ENCODE assay signal across 24 mouse cellular contexts in genomic region chr6:55347711-55348571, GRCm38 (mm10). TPM values are rescaled to one million over a fixed set of nuclear protein-coding genes. Genes with fewer than 3 reads are reported as not detected.
DNase-seq lines count a peak whose midpoint lies in the region; ATAC-seq and TF ChIP-seq lines count a peak whose summit lies in the region.
"Had no signal": no experiment of that assay in that cellular context is flagged by ENCODE, and none has a peak within 500 bp of the region (broad histone marks: within the 10 kb centered on the region; RNA-seq: fewer than 3 reads in every experiment).

No protein-coding gene starts in this region.

- 87% methylated on average over 5 of the region's 5 CpGs for WGBS in kidney, embryonic 16.5 days
- 64% methylated on average over 5 of the region's 5 CpGs for WGBS in liver, embryonic 11.5 days
- 77% methylated on average over 5 of the region's 5 CpGs for WGBS in stomach, embryonic 15.5 days
- 89% methylated on average over 5 of the region's 5 CpGs for WGBS in cerebellum, adult 2 months

- TF ChIP-seq POLR2A in cerebellum, adult 2 months (IDR thresholded peaks at IDR 0.05; ENCODE audit: borderline replicate concordance, insufficient read depth, low read length) = no peak

- TF ChIP-seq CTCF in cerebellum, adult 2 months (IDR thresholded peaks at IDR 0.05; ENCODE audit: borderline replicate concordance, insufficient read depth, low read depth, low read length) = no peak

- ATAC-seq in kidney, embryonic 16.5 days (ENCODE audit: low FRiP score, low TSS enrichment) = no peak
- ATAC-seq in erythroblast, adult 5-6 weeks (replicated peaks; ENCODE audit: low FRiP score, poor library complexity, severe bottlenecking) = peak; percentile 36; the same call in 1 of the 2 replicates
- peak; percentile 52 for ATAC-seq in liver, embryonic 11.5 days (replicated peaks; ENCODE audit: low FRiP score)
- ATAC-seq in stomach, embryonic 15.5 days (ENCODE audit: insufficient read depth, low FRiP score, low read depth) = 0 out of 2 replicates have a peak, but pooled peaks have one; percentile 33
- ATAC-seq: midbrain, embryonic 15.5 days had no signal

- H3K4me2 ChIP-seq in kidney, embryonic 16.5 days (replicated peaks; ENCODE audit: low read depth, low read length) = no peak overlapping the region
- H3K4me2 ChIP-seq in liver, embryonic 11.5 days = no peak overlapping the region
- no peak overlapping the region for H3K4me2 ChIP-seq in stomach, embryonic 15.5 days
- H3K4me2 ChIP-seq: embryonic facial prominence, embryonic 15.5 days; forebrain, embryonic 12.5 days; hindbrain, embryonic 14.5 days; limb, embryonic 12.5 days; lung, embryonic 15.5 days; midbrain, embryonic 15.5 days had no signal

- H3K36me3 ChIP-seq in kidney, embryonic 16.5 days (ENCODE audit: insufficient read depth, low read length) = no peaks in the 10 kb centered on the region
- H3K36me3 ChIP-seq in liver, embryonic 11.5 days (ENCODE audit: control insufficient read depth, insufficient read depth, low read length) = no peaks in the 10 kb centered on the region
- no peaks in the 10 kb centered on the region for H3K36me3 ChIP-seq in stomach, embryonic 15.5 days
- H3K36me3 ChIP-seq: forebrain, embryonic 12.5 days; limb, embryonic 12.5 days; lung, embryonic 15.5 days; midbrain, embryonic 15.5 days had no signal

- no peaks in the 10 kb centered on the region for H3K27me3 ChIP-seq in kidney, embryonic 16.5 days (ENCODE audit: insufficient read depth, low read length)
- no peaks in the 10 kb centered on the region for H3K27me3 ChIP-seq in liver, embryonic 11.5 days (replicated peaks; ENCODE audit: control insufficient read depth, insufficient read depth, low read length)
- H3K27me3 ChIP-seq in stomach, embryonic 15.5 days (replicated peaks) = no peaks in the 10 kb centered on the region
- H3K27me3 ChIP-seq in cerebellum, adult 2 months (ENCODE audit: control insufficient read depth, insufficient read depth, low read length) = no peaks in the 10 kb centered on the region
- H3K27me3 ChIP-seq: embryonic facial prominence, embryonic 15.5 days; forebrain, embryonic 12.5 days; limb, embryonic 12.5 days; lung, embryonic 15.5 days; midbrain, embryonic 15.5 days had no signal

- no peaks in the 10 kb centered on the region for H3K9me3 ChIP-seq in kidney, embryonic 16.5 days (ENCODE audit: low read length)
- H3K9me3 ChIP-seq in liver, embryonic 11.5 days (ENCODE audit: control insufficient read depth, low read length) = no peaks in the 10 kb centered on the region
- H3K9me3 ChIP-seq in stomach, embryonic 15.5 days = no peaks in the 10 kb centered on the region
- H3K9me3 ChIP-seq: embryonic facial prominence, embryonic 15.5 days; lung, embryonic 15.5 days; midbrain, embryonic 15.5 days had no signal

- H3K27ac ChIP-seq in kidney, embryonic 16.5 days (ENCODE audit: low read length) = no peak overlapping the region
- no peak overlapping the region for H3K27ac ChIP-seq in liver, embryonic 11.5 days (ENCODE audit: low read depth, low read length)
- H3K27ac ChIP-seq in stomach, embryonic 15.5 days = no peak overlapping the region
- H3K27ac ChIP-seq in cerebellum, adult 2 months (ENCODE audit: insufficient read depth, low read length) = no peak overlapping the region
- H3K27ac ChIP-seq: embryonic facial prominence, embryonic 15.5 days; forebrain, embryonic 12.5 days; hindbrain, embryonic 14.5 days; kidney, postnatal 0 days; limb, embryonic 12.5 days; lung, embryonic 15.5 days; midbrain, embryonic 15.5 days had no signal

- H3K9ac ChIP-seq in kidney, embryonic 16.5 days (replicated peaks; ENCODE audit: low read length) = no peak overlapping the region
- no peak overlapping the region for H3K9ac ChIP-seq in liver, embryonic 11.5 days (ENCODE audit: low read depth, low read length)
- H3K9ac ChIP-seq in stomach, embryonic 15.5 days = no peak overlapping the region
- H3K9ac ChIP-seq: embryonic facial prominence, embryonic 15.5 days; forebrain, embryonic 12.5 days; hindbrain, embryonic 14.5 days; limb, embryonic 12.5 days; lung, embryonic 15.5 days; midbrain, embryonic 15.5 days had no signal

- no peak overlapping the region for H3K4me3 ChIP-seq in kidney, embryonic 16.5 days (ENCODE audit: low read length)
- no peak overlapping the region for H3K4me3 ChIP-seq in liver, embryonic 11.5 days (ENCODE audit: low read depth, low read length)
- H3K4me3 ChIP-seq in stomach, embryonic 15.5 days (replicated peaks) = no peak overlapping the region
- H3K4me3 ChIP-seq in cerebellum, adult 2 months (replicated peaks; ENCODE audit: insufficient read depth, low read depth, low read length) = no peak overlapping the region
- H3K4me3 ChIP-seq: embryonic facial prominence, embryonic 15.5 days; forebrain, embryonic 12.5 days; limb, embryonic 12.5 days; lung, embryonic 15.5 days; midbrain, embryonic 15.5 days; myocyte had no signal

- DNase-seq in kidney, adult 9 months = peak; percentile 14
- peak; percentile 25 for DNase-seq in liver, embryonic 11.5 days (ENCODE audit: low spot score)
- DNase-seq in cerebellum, adult 2 months = no peak
- no peak for DNase-seq in cerebellum, adult 9-11 months
- DNase-seq: adrenal gland, postnatal 10 days; cerebellum, postnatal 25 days; heart, postnatal 10 days had no signal

- H3K4me1 ChIP-seq in kidney, embryonic 16.5 days (ENCODE audit: insufficient read depth, low read length) = no peaks in the 10 kb centered on the region
- peaks cover 8% of the 10 kb centered on the region for H3K4me1 ChIP-seq in liver, embryonic 11.5 days (replicated peaks; ENCODE audit: control insufficient read depth, insufficient read depth, low read length)
- no peaks in the 10 kb centered on the region; the same call in 1 of the 2 replicates for H3K4me1 ChIP-seq in stomach, embryonic 15.5 days
- no peaks in the 10 kb centered on the region for H3K4me1 ChIP-seq in cerebellum, adult 2 months (ENCODE audit: control insufficient read depth, insufficient read depth, low read length)
- H3K4me1 ChIP-seq: forebrain, embryonic 12.5 days; limb, embryonic 12.5 days; midbrain, embryonic 15.5 days had no signal

RNA-seq across cellular contexts. Expression of gene Aqp1, which starts 11.7 kb away (rescaled TPM):
- 50.8 and 69.9 TPM in 2 replicates for polyA plus RNA-seq in kidney, embryonic 16.5 days (2015; fragmentation: Nextera tagmentation; extraction: Ambion mirVana)
- total RNA-seq in erythroblast, adult 5-6 weeks (2015; ENCODE audit: low replicate concordance) = 183 and 231 TPM in 2 replicates
- total RNA-seq in erythroblast, adult 5-6 weeks (2017; ENCODE audit: low replicate concordance) = 447 and 529 TPM in 2 replicates
- polyA plus RNA-seq in liver, embryonic 11.5 days (2014; fragmentation: Nextera tagmentation; extraction: Ambion mirVana) = 6.1 and 8.0 TPM in 2 replicates
- 18.7 and 22.8 TPM in 2 replicates for polyA plus RNA-seq in stomach, embryonic 15.5 days (2015; fragmentation: Nextera tagmentation; extraction: Ambion mirVana)
- polyA plus RNA-seq in cerebellum, adult 2 months (2012; rRNA removed) = 2.0 and 4.4 TPM in 2 replicates

RNA-seq across cellular contexts. Expression of gene Ghrhr, which starts 28.2 kb away (rescaled TPM):
- polyA plus RNA-seq in kidney, embryonic 16.5 days (2015; fragmentation: Nextera tagmentation; extraction: Ambion mirVana) = 0.17 and 0.18 TPM in 2 replicates
- 0.63 TPM in 1 of 2 replicates, not detected in the other for total RNA-seq in erythroblast, adult 5-6 weeks (2015; ENCODE audit: low replicate concordance)
- 0.28 TPM in 1 of 2 replicates, not detected in the other for total RNA-seq in erythroblast, adult 5-6 weeks (2017; ENCODE audit: low replicate concordance)
- not detected in 2 replicates for polyA plus RNA-seq in liver, embryonic 11.5 days (2014; fragmentation: Nextera tagmentation; extraction: Ambion mirVana)
- 0.15 TPM in 1 of 2 replicates, not detected in the other for polyA plus RNA-seq in stomach, embryonic 15.5 days (2015; fragmentation: Nextera tagmentation; extraction: Ambion mirVana)
- polyA plus RNA-seq in cerebellum, adult 2 months (2012; rRNA removed) = not detected in 2 replicates
- total RNA-seq: adrenal gland, postnatal 10 days; gastrocnemius, postnatal 36 days; heart, postnatal 10 days; layer of hippocampus, adult 18-20 months; layer of hippocampus, postnatal 25 days; left cerebral cortex, postnatal 10 days had no signal
- polyA plus RNA-seq: brain, embryonic 14.5 days; embryonic facial prominence, embryonic 15.5 days; forebrain, embryonic 12.5 days; hindbrain, embryonic 14.5 days; limb, embryonic 12.5 days; midbrain, embryonic 15.5 days; myocyte; neural tube, embryonic 14.5 days had no signal

Comparison
In these comparisons a context has a peak if more than half of its experiments do, and no peak if none do; other contexts are left out.
1. DNase-seq: peak in kidney, adult 9 months (single experiment) and liver, embryonic 11.5 days (single experiment); none in cerebellum, adult 2 months (0 of 2) and cerebellum, adult 9-11 months (single experiment).